Mouse (Mus musculus) hindbrain, embryonic 14.5 days (tissue): ENCODE measurements around the gene Orai1. TPM values are rescaled to one million over a fixed set of nuclear protein-coding genes. Genes with fewer than 3 reads are reported as not detected.

Experiments
- ATAC-seq: fragments of 200-750 bp; cut with Nextera tagmentation; 2 replicates; pipeline ENCODE4 v1.8.0; 2017; ENCODE audit warnings: moderate number of reproducible peaks, mild to moderate bottlenecking, moderate TSS enrichment, moderate library complexity; ENCODE audit not compliant: low FRiP score
- DNase-seq: peaks from one replicate; pipeline ENCODE4 v3.0.0-alpha.2; 2015; ENCODE audit warnings: low spot score
- H3K27ac ChIP-seq: fragments of 300-500 bp; sonication (generic); 2 replicates; pipeline ENCODE4 v1.5.1; 2014; ENCODE audit warnings: mild to moderate bottlenecking, moderate library complexity
- H3K27me3 ChIP-seq: fragments of 300-500 bp; sonication (generic); 2 replicates; pipeline ENCODE4 v1.6.1; 2014; ENCODE audit warnings: mild to moderate bottlenecking, low read length, mixed read lengths; ENCODE audit not compliant: control insufficient read depth, insufficient read depth
- H3K36me3 ChIP-seq: fragments of 300-500 bp; sonication (generic); replicated peaks from 2 replicates; pipeline ENCODE4 v1.6.1; 2014; ENCODE audit not compliant: control insufficient read depth, insufficient read depth
- H3K4me1 ChIP-seq: fragments of 300-500 bp; sonication (generic); replicated peaks from 2 replicates; pipeline ENCODE4 v1.6.1; 2014; ENCODE audit warnings: antibody characterized with exemption, low read length, mixed read lengths; ENCODE audit not compliant: control insufficient read depth, insufficient read depth
- H3K4me2 ChIP-seq: fragments of 300-500 bp; sonication (generic); replicated peaks from 2 replicates; pipeline ENCODE4 v1.6.1; 2014; ENCODE audit warnings: mild to moderate bottlenecking, moderate library complexity
- H3K4me3 ChIP-seq: fragments of 300-500 bp; sonication (generic); replicated peaks from 2 replicates; pipeline ENCODE4 v1.5.1; 2014; ENCODE audit warnings: mild to moderate bottlenecking, low read length
- H3K9ac ChIP-seq: fragments of 300-500 bp; sonication (generic); 2 replicates; pipeline ENCODE4 v1.6.1; 2014
- H3K9me3 ChIP-seq: fragments of 300-500 bp; sonication (generic); 2 replicates; pipeline ENCODE4 v1.6.1; 2016; ENCODE audit warnings: low read length; ENCODE audit not compliant: control insufficient read depth
- WGBS: fragments of 180-500 bp; shearing (Covaris S2); extraction: QIAGEN DNeasy Blood & Tissue Kit; methylation state at CpG from one replicate; pipeline ENCODE4 v1.1.7; 2014; 5-methylcytosine and 5-hydroxymethylcytosine counted together
- polyA plus RNA-seq: library from polyadenylated mRNA; unstranded; fragments of >200 nt; fragmentation: Nextera tagmentation; extraction: Ambion mirVana; gene quantifications from 2 replicates; pipeline ENCODE4 v1.2.1, GENCODE M21; 2014

Gene Orai1
- polyA plus RNA-seq, 1 experiment from 2014 or later, result 18.0 TPM

DNA sequence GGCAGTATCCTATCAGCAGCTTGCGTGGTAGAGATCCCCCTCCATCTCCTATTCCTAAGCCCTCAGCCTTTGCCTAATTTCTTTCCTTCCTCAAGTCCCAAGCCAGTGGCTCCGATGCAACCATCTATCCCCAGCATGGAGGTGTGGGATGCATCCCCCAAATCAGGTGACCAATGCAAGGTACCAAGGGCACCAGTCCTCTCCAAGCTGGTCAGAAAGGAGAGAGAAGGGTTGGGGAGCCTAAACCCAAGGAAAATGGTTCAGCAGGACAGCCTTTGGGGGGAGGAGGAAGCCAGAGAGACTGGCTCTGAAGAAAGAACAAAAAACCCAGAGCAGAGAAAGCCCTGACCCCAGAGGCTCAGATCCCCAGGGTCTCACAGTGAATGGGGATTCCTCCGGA lies 29.6 kb upstream of the Orai1 start:
- WGBS, result 43% methylated on average over 3 of the region's 3 CpGs
- no peaks in the 10 kb centered on the region for H3K9me3 ChIP-seq
- H3K27ac ChIP-seq, result no peak overlapping the region
- H3K4me1 ChIP-seq, result peaks cover 33% of the 10 kb centered on the region
- no peak for DNase-seq
- H3K4me3 ChIP-seq, result no peak overlapping the region
- no peaks in the 10 kb centered on the region for H3K36me3 ChIP-seq
- no peak for ATAC-seq
- no peak overlapping the region for H3K9ac ChIP-seq
- H3K27me3 ChIP-seq, result no peaks in the 10 kb centered on the region
- H3K4me2 ChIP-seq, result no peak overlapping the region

GRCm38 (mm10) chr5:122986091-122986493 lies 28.8 kb upstream of the Orai1 start:
- no peaks in the 10 kb centered on the region for H3K36me3 ChIP-seq
- H3K4me2 ChIP-seq, result peak overlapping the region; percentile 99; the same call in 1 of the 2 replicates
- ATAC-seq, result no peak
- no peak for DNase-seq
- no peak overlapping the region for H3K4me3 ChIP-seq
- no peak overlapping the region for H3K9ac ChIP-seq
- 20% methylated on average over 8 of the region's 8 CpGs for WGBS
- H3K9me3 ChIP-seq, result no peaks in the 10 kb centered on the region
- H3K27ac ChIP-seq, result no peak overlapping the region
- no peaks in the 10 kb centered on the region for H3K27me3 ChIP-seq
- peaks cover 41% of the 10 kb centered on the region for H3K4me1 ChIP-seq

GRCm38 (mm10) chr5:122987211-122988020 lies 27.5 kb upstream of the Orai1 start:
- Histone ChIP-seq H3K4me2 (peak overlapping the region; percentile 99), H3K27me3 (no peaks in the 10 kb centered on the region), H3K36me3 (no peaks in the 10 kb centered on the region), H3K4me1 (peaks cover 43% of the 10 kb centered on the region), H3K9me3 (no peaks in the 10 kb centered on the region), H3K27ac (0 out of 2 replicates have a peak overlapping the region, but pooled peaks have one; percentile 71), H3K4me3 (peak overlapping the region; percentile 63), H3K9ac (peak overlapping the region; percentile 69)
- ATAC-seq, result peak; percentile 47; the same call in 1 of the 2 replicates
- WGBS, result 1% methylated on average over 39 of the region's 39 CpGs
- DNase-seq, result no peak

DNA sequence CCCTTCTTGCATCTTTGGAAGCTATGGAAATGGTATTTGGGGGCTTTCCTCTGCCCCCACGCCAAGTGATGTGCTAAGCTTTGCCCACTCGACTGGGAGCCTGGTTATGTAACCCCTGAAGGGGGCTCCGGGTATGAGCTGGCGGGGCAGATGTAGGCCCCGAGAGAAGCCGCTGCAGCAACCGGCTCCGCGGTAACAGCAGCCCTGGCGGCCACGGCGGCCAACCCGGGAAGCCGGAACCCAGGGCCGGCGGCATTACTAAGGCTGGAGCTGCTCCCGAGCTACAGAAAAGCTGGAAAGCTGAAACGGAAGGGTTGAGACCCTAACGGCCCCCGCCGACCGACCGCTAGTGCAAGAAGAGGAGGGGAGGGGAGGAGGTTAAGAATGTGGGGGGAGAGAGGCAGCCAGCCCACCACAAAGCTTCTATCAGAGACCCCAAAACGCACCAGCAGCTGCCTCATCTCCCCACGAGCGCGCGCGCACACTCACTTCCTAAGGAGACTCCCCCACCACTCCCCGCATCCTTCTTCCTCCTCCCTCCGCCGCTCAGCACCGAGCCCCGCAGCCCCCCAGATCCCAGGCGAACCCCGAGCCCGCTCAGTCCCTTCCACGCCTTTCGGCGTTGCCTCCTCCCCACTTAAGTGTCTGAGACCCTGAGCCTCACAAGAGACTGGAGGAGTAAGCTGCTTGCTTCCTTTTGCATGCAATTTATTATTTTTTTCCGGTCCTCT lies 26.7 kb upstream of the Orai1 start:
- Histone ChIP-seq H3K27ac (peak overlapping the region; percentile 71), H3K9me3 (no peaks in the 10 kb centered on the region), H3K4me3 (peak overlapping the region; percentile 63), H3K9ac (peak overlapping the region; percentile 69), H3K27me3 (no peaks in the 10 kb centered on the region), H3K36me3 (no peaks in the 10 kb centered on the region), H3K4me2 (peak overlapping the region; percentile 99), H3K4me1 (peaks cover 43% of the 10 kb centered on the region)
- ATAC-seq (no peak), DNase-seq (peak; percentile 46)
- 0% methylated on average over 39 of the region's 41 CpGs for WGBS

GRCm38 (mm10) chr5:122989001-122989525 lies 25.8 kb upstream of the Orai1 start:
- no peaks in the 10 kb centered on the region for H3K36me3 ChIP-seq
- DNase-seq (peak; percentile 77), ATAC-seq (peak; percentile 52; the same call in 1 of the 2 replicates)
- H3K9me3 ChIP-seq, result no peaks in the 10 kb centered on the region
- H3K4me3 ChIP-seq, result peak overlapping the region; percentile 63
- peak overlapping the region; percentile 71 for H3K27ac ChIP-seq
- peak overlapping the region; percentile 99 for H3K4me2 ChIP-seq
- H3K27me3 ChIP-seq, result no peaks in the 10 kb centered on the region
- H3K4me1 ChIP-seq, result peaks cover 43% of the 10 kb centered on the region
- WGBS, result under 1% methylated on average over 37 of the region's 39 CpGs
- peak overlapping the region; percentile 69 for H3K9ac ChIP-seq

- peak within 1 kb of the TSS; percentile 69 for H3K9ac ChIP-seq
- no peaks in the 10 kb centered on the region for H3K36me3 ChIP-seq
- no peaks in the 10 kb centered on the region for H3K27me3 ChIP-seq
- ATAC-seq (peak; percentile 52; the same call in 1 of the 2 replicates), DNase-seq (peak; percentile 49)
- H3K4me2 ChIP-seq, result peak within 1 kb of the TSS; percentile 99
- H3K4me1 ChIP-seq, result peaks cover 43% of the 10 kb centered on the region
- H3K4me3 ChIP-seq, result peak within 1 kb of the TSS; percentile 63
- no peaks in the 10 kb centered on the region for H3K9me3 ChIP-seq
- peak within 1 kb of the TSS; percentile 71 for H3K27ac ChIP-seq
- WGBS, result under 1% methylated on average over 15 of the region's 15 CpGs
Measured at GRCm38 (mm10) chr5:122989551-122990330, 25.1 kb upstream of the Orai1 start, which contains the start of gene Kdm2b. Gene Kdm2b, minus strand, starts transcription at chr5:122989823.

GRCm38 (mm10) chr5:122990411-122991160 lies 24.3 kb upstream of the Orai1 start:
- WGBS, result 9% methylated on average over 16 of the region's 16 CpGs

DNA sequence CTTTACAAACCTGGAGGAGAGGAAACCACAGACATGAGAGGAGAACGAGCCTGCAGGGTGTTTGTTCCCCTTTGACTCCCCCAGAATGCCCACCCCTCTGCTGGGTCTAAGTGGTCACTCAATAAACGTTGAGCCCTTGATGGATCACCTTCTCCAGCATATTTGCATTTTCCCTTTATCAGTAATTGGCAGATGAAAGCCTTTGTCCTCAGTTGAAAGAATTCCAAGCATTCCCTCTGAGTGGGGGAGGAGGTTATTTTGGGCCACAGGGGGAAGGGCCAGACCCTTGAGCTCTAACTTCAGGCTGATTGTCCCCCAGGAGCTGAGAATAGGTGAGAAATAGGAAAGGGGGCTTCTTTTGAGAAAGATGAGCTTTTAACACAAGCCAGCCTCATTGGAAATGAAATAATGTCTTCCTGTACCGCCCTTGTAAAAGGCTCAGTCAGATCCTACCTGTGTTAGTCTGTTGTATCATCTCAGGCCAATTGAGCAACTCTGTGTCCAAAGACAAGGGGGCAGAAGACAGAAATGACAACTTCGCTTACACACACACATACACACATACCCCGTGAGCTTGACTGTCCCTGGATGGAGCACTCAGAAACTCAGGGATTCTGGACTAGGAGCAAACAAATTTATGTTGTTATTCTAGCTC lies 23.4 kb upstream of the Orai1 start:
- Histone ChIP-seq H3K4me1 (peaks cover 33% of the 10 kb centered on the region), H3K27me3 (no peaks in the 10 kb centered on the region), H3K4me2 (peak overlapping the region; percentile 99), H3K9me3 (no peaks in the 10 kb centered on the region), H3K36me3 (no peaks in the 10 kb centered on the region), H3K27ac (no peak overlapping the region), H3K9ac (peak overlapping the region; percentile 69; the same call in 1 of the 2 replicates), H3K4me3 (no peak overlapping the region)
- 17% methylated on average over 5 of the region's 5 CpGs for WGBS
- no peak for ATAC-seq
- DNase-seq, result no peak

More at GRCm38 (mm10) chr5:122990411-122991160, 24.3 kb upstream of the Orai1 start:
- ATAC-seq (no peak), DNase-seq (no peak)
- no peaks in the 10 kb centered on the region for H3K9me3 ChIP-seq
- H3K4me1 ChIP-seq, result peaks cover 36% of the 10 kb centered on the region
- peak overlapping the region; percentile 69 for H3K9ac ChIP-seq
- no peaks in the 10 kb centered on the region for H3K36me3 ChIP-seq
- no peaks in the 10 kb centered on the region for H3K27me3 ChIP-seq
- peak overlapping the region; percentile 99 for H3K4me2 ChIP-seq
- peak overlapping the region; percentile 63 for H3K4me3 ChIP-seq
- H3K27ac ChIP-seq, result no peak overlapping the region
